Mouse (Mus musculus): Measurements from ENCODE around the gene Crebl2.

Crebl2 gene

GRCm38 (mm10) chr6:134872236-134872635, 42.3 kb downstream of the Crebl2 start:
- DNase-seq (ENCODE audit: low read depth, low spot score), result no peak

GRCm38 (mm10) chr6:134873018-134873417, 43.1 kb downstream of the Crebl2 start:
- DNase-seq (ENCODE audit: low read depth, low spot score), result no peak

DNA sequence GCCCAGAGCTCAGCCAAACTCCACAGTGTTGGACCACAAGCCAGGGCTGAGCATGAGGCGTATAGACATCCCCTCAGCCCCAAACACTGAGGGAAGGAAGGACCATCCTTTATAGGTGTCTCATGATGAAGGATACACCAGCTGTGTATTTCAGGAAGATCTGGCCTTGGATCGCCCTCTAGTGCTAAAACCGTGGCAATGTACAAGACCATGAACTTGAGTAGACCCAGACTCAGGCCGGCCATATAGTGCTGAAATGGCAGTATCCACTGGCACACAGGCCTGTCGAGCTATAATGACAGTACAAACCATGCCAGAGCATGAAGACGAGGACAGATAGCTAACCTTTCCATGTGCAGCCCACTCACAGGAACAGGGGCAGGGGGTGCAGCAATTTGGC, 46.8 kb downstream of the Crebl2 start:
- peak; percentile 43 for DNase-seq (ENCODE audit: low read depth, low spot score)

GRCm38 (mm10) chr6:134877276-134877675, 47.3 kb downstream of the Crebl2 start:
- no peak for DNase-seq (ENCODE audit: low read depth, low spot score)

DNA sequence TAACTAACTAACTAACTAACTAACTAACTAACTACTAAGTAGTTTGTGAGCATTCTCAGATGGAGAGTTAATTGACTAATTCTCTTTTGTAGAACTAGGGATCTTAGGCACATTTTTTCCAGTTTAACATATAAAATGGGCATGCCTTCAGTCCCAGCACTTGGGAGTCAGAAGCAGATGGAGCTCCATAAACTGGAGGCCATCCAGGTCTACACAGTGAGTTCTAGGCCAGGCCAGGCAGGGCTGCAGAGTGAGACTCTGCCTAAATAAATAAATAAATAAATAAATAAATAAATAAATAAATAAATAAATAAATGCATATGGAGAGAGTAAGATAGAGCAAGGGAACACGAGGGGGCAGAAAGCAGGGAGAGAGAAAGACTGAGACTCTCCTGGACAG, 47.9 kb downstream of the Crebl2 start:
- DNase-seq (ENCODE audit: low read depth, low spot score), result no peak

DNA sequence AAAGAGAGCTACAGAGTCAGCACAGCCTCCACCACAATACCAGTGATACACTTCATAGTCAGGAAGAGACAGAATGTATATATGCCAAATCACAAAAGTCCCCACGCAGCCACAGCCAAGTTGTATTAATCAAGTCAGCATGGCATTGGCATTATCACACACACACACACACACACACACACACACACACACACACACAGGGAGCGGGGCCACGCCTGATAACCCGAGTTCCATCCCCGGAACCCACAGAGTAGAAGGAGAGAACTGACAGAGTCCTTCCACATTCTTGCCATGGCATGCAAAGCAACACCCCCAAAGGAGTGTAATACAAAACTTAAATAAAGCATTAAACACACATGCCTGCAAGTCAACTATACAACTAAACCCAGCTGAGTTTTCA, 49.6 kb downstream of the Crebl2 start:
- DNase-seq (ENCODE audit: low read depth, low spot score), result no peak

DNA sequence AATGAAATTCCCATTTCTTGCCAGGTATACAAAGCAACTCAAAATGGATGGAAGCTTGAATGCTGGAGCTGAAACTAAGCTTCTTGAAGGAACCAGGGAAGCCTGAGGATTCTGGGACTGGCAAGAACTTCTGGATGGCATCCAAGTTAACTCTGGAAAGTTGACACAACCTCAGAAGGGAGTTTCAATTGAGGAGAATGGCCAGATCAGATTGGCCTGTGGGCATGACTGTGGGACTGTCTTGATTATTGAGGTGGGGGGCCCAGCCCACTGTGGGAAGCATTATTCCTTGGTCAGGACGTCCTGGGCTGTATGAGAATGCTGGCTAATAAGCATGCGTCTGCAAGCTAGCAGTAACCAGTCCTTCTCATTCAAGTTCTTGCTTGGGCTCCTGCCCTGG, 50.1 kb downstream of the Crebl2 start:
- no peak for DNase-seq (ENCODE audit: low read depth, low spot score)

DNA sequence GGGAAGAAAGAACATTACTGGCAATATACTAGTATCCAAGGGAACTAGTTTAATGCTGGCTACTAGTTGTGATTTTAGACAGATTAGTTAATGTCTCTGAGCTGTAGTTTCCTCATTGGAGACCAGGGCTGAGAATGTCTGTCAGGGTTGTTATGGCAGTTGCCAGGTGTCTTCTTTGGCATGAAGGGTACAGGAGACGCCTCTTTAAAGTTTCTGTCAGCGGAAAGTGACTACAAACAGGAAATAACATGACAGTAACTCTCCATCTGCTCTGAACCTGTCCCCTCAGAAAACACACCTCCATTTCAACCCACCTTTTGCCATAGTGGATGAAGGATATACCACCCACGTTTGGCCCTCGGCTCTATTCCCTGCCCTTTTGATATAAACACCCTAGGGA, 53.7 kb downstream of the Crebl2 start:
- DNase-seq (ENCODE audit: low read depth, low spot score), result no peak

- no peak for DNase-seq (ENCODE audit: low read depth, low spot score)
Measured at GRCm38 (mm10) chr6:134885515-134885914, 55.6 kb downstream of the Crebl2 start.

GRCm38 (mm10) chr6:134886475-134886874, 56.5 kb downstream of the Crebl2 start:
- no peak for DNase-seq (ENCODE audit: low read depth, low spot score)

- no peak for DNase-seq (ENCODE audit: low read depth, low spot score)
Measured at GRCm38 (mm10) chr6:134887008-134887407, 57.1 kb downstream of the Crebl2 start.

GRCm38 (mm10) chr6:134887711-134888449, 57.9 kb downstream of the Crebl2 start:
- DNase-seq (ENCODE audit: low read depth, low spot score), result peak; percentile 94

GRCm38 (mm10) chr6:134888563-134889017, 58.6 kb downstream of the Crebl2 start:
- DNase-seq (ENCODE audit: low read depth, low spot score), result peak; percentile 62

DNA sequence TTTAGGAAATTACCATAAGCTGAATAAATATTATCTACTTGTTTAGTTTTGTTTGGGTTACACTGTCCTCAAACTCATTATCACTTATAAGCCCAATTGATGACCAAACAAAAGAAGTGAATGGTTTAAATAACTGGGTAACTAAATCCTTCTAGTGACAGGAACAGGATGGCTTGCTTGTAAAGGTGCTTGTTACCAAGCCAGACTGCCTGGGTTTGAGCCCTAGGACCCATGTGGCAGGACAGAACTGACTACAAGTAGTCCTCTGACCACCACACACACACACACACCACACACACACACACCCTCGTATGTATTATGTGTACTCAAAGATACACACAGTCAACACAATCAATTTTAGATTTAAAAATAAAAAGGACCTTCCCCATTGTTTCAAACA, 59.8 kb downstream of the Crebl2 start:
- DNase-seq (ENCODE audit: low read depth, low spot score), result no peak

DNA sequence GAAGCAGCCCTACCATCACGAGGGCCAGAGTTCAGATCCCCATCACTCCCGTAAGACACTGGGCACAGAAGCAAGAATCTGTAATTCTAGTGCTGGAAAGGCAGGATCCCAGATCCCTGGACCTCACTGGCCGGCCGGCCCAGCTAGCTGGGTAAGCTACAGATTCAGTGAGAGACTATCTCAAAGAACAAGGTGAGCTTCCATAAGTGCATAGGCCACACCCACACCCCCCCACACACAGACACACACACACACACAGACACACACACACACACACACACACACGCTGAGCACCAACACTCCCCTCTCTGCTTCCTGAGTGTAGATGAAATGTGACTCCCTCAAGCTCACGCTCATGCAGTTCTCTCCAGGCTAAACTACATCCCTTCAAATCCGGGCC, 60.5 kb downstream of the Crebl2 start:
- DNase-seq (ENCODE audit: low read depth, low spot score), result no peak

DNA sequence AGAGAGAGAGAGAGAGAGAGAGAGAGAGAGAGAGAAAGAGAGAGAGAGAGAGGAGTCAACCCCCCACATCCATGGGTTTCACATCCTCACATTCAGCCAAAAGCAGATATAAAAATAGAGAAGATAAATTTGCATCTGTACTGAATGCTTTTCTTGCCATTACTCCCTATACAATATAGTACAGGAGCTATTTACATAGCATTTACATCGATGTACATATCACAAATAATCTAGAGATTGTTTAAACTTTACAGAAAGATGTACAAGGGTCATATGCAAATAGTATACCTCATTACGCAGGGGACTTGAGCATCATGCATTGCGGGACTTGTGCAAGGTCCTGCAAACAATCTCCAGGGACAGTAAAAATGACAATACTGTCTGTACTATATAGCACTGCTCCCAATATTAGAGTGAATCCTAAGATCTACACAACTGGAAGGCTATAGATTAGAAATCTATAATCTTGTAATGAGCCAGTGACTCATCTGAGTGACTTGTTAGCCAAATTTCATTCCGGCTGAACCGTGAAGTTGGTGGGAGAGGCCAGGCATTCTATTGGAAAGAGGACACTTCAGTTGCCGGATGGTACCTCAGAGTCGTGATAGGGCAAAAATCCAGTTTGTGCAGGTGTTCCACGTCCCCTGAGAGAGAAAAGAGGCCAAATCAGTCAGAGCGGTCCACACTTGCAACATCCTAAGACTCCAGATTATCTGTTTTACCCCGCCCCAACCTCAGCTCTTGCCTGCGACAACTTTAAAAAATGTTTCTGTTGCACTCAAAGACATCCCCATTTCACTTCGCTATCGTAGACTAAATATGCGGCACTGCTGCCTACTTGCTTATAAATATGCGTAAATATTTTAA, 66.8 kb downstream of the Crebl2 start:
- no peak for DNase-seq (ENCODE audit: low read depth, low spot score)

GRCm38 (mm10) chr6:134897443-134898094, 67.6 kb downstream of the Crebl2 start:
- DNase-seq (ENCODE audit: low read depth, low spot score), result peak; percentile 94

DNA sequence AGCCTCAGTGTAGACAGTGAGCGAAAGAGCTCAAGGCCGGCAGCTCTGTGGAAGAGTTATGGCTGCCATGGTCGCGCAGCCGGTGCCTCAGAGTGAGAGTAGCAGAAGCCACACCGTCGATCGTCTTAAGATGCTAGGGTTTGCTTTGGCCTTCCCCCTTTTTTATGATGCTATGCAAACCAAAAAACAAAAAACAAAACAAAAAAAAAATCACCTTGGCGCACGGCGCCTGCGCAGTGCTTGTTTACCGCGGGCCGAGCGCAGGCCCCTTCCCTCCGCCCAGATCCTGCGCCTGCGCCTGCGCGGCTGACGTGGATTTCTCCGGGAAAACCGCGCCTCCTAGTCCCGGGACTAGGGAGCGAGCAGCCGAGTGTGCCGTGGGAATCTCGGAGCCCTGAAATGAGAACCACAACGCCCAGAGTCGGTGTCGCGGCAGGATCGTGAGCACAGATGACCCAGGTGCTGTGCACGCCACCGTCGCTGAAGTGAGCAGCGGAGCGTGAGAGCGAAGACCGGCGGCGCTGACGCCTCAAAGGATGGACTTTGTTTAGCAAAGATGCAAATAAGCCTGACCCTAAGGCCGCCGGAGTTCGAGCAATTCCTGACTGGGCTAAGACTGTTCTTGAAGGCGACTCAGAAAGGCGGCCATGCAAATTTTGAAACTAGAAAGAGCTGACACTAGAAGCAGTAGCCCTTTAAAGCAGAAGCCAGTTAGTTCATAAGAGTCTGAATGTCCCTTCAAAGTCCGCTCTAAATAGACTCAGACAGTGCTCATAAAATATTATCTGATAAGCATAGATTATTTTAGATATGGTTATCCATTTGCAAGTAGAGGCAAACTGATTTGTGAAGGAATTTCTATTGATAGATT, 68.4 kb downstream of the Crebl2 start, which contains the start of gene Gpr19:
Gpr19 (minus strand) TSS at position 484 of the 871 bp plus-strand sequence.
- peak; percentile 97 for DNase-seq (ENCODE audit: low read depth, low spot score)

GRCm38 (mm10) chr6:134903368-134903767, 73.4 kb downstream of the Crebl2 start:
- DNase-seq (ENCODE audit: low read depth, low spot score), result no peak

GRCm38 (mm10) chr6:134903891-134904884, 74.2 kb downstream of the Crebl2 start:
- no peak for DNase-seq (ENCODE audit: low read depth, low spot score)

Measured in mesoderm, embryonic 11.5 days (tissue).